Mouse (Mus musculus) adrenal gland (tissue): Measurements from ENCODE around the gene Ssc5d.

Experiments used
- intact Hi-C: fragments of 180-260 bp; cut with DNase I; formaldehyde crosslinking; loops from one replicate; pipeline ENCODE4 v1.15.1; 2025

Gene Ssc5d

GRCm38 (mm10) chr7:4943223-4943815 is 17.7 kb downstream of the Ssc5d start:
- intact Hi-C loops = loop anchor here (2.0 to 10.0 kb wide), 4 partner anchors 21 to 386 kb away; partner anchors contain the start of genes Sbk2 and Zfp579

GRCm38 (mm10) chr7:4947855-4948254 is 22.3 kb downstream of the Ssc5d start:
- intact Hi-C loops = loop anchor here (10.0 kb wide), 1 partner anchor 47 kb away; the partner anchor contains the start of gene Zfp579

- intact Hi-C loops = loop anchor here (10.0 kb wide), 1 partner anchor 46 kb away; the partner anchor contains the start of gene Zfp579
Observed at GRCm38 (mm10) chr7:4948386-4948785, 22.8 kb downstream of the Ssc5d start.

GRCm38 (mm10) chr7:4950561-4951342 is 25.2 kb downstream of the Ssc5d start:
- intact Hi-C loops = no loop called here

- intact Hi-C loops = no loop called here
Observed at GRCm38 (mm10) chr7:4953815-4954445, 28.3 kb downstream of the Ssc5d start.

- intact Hi-C loops = no loop called here
Observed at GRCm38 (mm10) chr7:4957361-4957760, 31.8 kb downstream of the Ssc5d start.

- intact Hi-C loops = no loop called here
Observed at GRCm38 (mm10) chr7:4963527-4963926, 37.9 kb downstream of the Ssc5d start.

- intact Hi-C loops = loop anchor here (2.0 kb wide), 1 partner anchor 21 kb away; no protein-coding TSS in a partner anchor
Observed at GRCm38 (mm10) chr7:4964272-4964671, 38.7 kb downstream of the Ssc5d start, which contains the start of gene Sbk2. Sbk2 (minus strand) TSS chr7:4964406.

GRCm38 (mm10) chr7:4964988-4965387 is 39.4 kb downstream of the Ssc5d start:
- intact Hi-C loops = loop anchor here (2.0 kb wide), 1 partner anchor 22 kb away; no protein-coding TSS in a partner anchor

- intact Hi-C loops = no loop called here
Observed at GRCm38 (mm10) chr7:4971068-4971467, 45.5 kb downstream of the Ssc5d start, which contains the start of gene Sbk3. Sbk3 (minus strand) TSS chr7:4971168.

GRCm38 (mm10) chr7:4971710-4972109 is 46.1 kb downstream of the Ssc5d start:
- intact Hi-C loops = no loop called here

- intact Hi-C loops = no loop called here
Observed at GRCm38 (mm10) chr7:4972321-4973047, 46.9 kb downstream of the Ssc5d start.

GRCm38 (mm10) chr7:4975455-4975854 is 49.9 kb downstream of the Ssc5d start:
- intact Hi-C loops = no loop called here

GRCm38 (mm10) chr7:4976832-4977231 is 51.2 kb downstream of the Ssc5d start:
- intact Hi-C loops = no loop called here

GRCm38 (mm10) chr7:4988250-4988649 is 62.7 kb downstream of the Ssc5d start:
- intact Hi-C loops = no loop called here

- intact Hi-C loops = loop anchor here (10.0 kb wide), 1 partner anchor 49 kb away; no protein-coding TSS in a partner anchor
Observed at GRCm38 (mm10) chr7:4993347-4993998, 67.9 kb downstream of the Ssc5d start.

GRCm38 (mm10) chr7:4993999-4994788 is 68.6 kb downstream of the Ssc5d start:
- intact Hi-C loops = loop anchor here (10.0 kb wide), 1 partner anchor 49 kb away; no protein-coding TSS in a partner anchor
